Mouse (Mus musculus) hematopoietic multipotent progenitor cell, adult 10-12 weeks (in vitro differentiated cells): ENCODE results near the gene Tedc2. TPM values are rescaled to one million over a fixed set of nuclear protein-coding genes. Genes with fewer than 3 reads are reported as not detected.

ENCODE experiments used
- polyA plus RNA-seq: library from polyadenylated mRNA; stranded (reverse); fragments of >175 nt; gene quantifications from 2 replicates; pipeline ENCODE4 v1.2.3, GENCODE M21; 2012; ENCODE audit warnings: low replicate concordance

Gene Tedc2
- polyA plus RNA-seq: 10.9 and 11.9 TPM in 2 replicates

GRCm38 (mm10) chr17:24220435-24221411 lies at the start of gene Tedc2:
Gene Tedc2 (minus strand): TSS chr17:24220851.

DNA sequence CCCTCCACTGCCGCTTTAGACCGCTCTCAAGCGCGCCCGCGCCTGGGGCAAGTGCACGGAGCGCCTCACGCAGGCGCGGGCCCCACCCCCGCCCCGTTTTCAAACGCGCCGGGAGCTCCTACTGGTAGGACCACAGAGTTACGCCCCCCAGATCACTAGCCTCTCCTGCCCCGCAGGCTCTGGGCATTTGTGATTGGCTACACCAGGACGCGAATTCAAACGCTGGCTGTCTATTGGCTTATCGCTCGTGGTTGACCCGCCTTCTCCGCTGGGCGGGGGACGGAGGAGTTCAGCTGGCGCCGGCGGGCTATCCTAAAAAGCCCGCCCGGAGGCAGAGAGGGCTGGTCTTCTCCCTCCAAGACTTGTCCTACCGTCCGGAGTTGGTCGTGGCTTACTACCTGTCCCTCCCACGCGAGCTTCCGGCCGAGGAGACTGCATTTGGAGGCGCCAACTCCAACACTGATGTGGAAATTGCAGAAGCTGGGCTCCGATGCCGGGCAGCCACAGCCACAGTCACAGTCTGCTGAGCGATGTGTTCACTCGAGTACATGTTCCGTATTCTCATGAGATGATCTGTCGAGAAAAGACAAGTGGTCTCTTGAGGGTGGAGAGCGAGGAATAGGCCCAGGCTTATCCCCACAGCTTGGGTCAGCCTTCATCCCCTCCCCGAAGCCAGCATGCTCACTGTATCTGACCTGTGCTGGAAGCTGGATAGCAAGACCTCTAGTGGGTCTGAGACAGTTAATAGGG lies 30.8 kb upstream of the Tedc2 start, which contains the start of gene Ccnf:
TSS of gene Ccnf (minus strand) at position 165 of the 750 bp plus-strand sequence.

GRCm38 (mm10) chr17:24209043-24209915 lies 11.4 kb downstream of the Tedc2 start, which contains the start of gene Ntn3:
Gene Ntn3 (minus strand): TSS chr17:24209531.

DNA sequence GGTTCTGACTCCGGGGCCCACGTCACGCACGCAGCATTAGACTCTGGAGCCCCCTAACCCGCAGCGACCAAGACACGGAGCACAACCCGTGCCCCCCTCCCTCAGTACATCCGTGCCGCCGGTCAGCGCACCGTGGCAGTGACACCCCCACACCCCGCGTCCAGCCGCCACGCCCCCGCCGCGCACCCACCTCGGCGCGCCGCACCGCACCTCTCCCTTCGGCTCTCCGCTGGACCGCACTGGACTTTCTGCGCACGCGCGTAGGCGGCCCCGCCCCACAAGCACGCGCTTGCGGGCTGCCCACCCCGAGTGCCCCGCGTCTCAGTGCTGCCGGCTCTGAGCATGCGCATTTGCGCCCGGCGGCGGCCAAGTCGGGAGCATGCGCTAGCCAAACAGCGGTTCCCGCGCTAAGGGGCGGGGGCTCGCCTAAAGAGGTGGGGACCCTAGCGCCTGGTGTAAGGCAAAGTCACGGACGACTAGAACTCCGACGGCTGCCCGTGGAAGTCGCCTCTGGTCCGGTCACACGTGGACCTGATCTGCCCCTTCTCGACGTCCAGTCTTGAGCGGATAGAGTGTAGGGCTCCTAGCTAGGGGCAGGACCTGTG lies 15.3 kb downstream of the Tedc2 start, which contains the start of gene Tbc1d24:
TSS of gene Tbc1d24 (minus strand) at position 279 of the 605 bp plus-strand sequence.

GRCm38 (mm10) chr17:24169317-24170065 lies 51.2 kb downstream of the Tedc2 start, which contains the start of gene Atp6v0c:
Gene Atp6v0c (minus strand): TSS chr17:24169702.

Other genes with a start within 250 kb of the Tedc2 start
- gene Prss30, start 240.3 kb downstream of the Tedc2 start, polyA plus RNA-seq: 0.91 and 1.5 TPM in 2 replicates
- gene Prss22, start 222.8 kb downstream of the Tedc2 start, polyA plus RNA-seq: 0.17 TPM in 1 of 2 replicates, not detected in the other
- gene Prss27, start 182.7 kb downstream of the Tedc2 start, polyA plus RNA-seq: not detected in 2 replicates
- 10.8 and 27.4 TPM in 2 replicates for gene Kctd5, start 147.4 kb downstream of the Tedc2 start, polyA plus RNA-seq
- 24.5 and 115 TPM in 2 replicates for gene Pdpk1, start 69.9 kb downstream of the Tedc2 start, polyA plus RNA-seq
- 69.6 and 100.0 TPM in 2 replicates for gene Amdhd2, start 57.1 kb downstream of the Tedc2 start, polyA plus RNA-seq
- gene Atp6v0c, start 51.1 kb downstream of the Tedc2 start, polyA plus RNA-seq: 50.6 and 331 TPM in 2 replicates
- gene Tbc1d24, start 15.3 kb downstream of the Tedc2 start, polyA plus RNA-seq: 0.43 and 1.2 TPM in 2 replicates
- gene Ntn3, start 11.3 kb downstream of the Tedc2 start, polyA plus RNA-seq: 0.16 TPM in 1 of 2 replicates, not detected in the other
- gene Ccnf, start 30.6 kb upstream of the Tedc2 start, polyA plus RNA-seq: 7.7 and 18.3 TPM in 2 replicates
- gene Abca17, start 130.2 kb upstream of the Tedc2 start, polyA plus RNA-seq: not detected in 2 replicates
- gene Abca3, start 131.1 kb upstream of the Tedc2 start, polyA plus RNA-seq: 21.5 and 52.7 TPM in 2 replicates
- gene Rnps1, start 193.7 kb upstream of the Tedc2 start, polyA plus RNA-seq: 102 and 132 TPM in 2 replicates
- gene Eci1, start 205.8 kb upstream of the Tedc2 start, polyA plus RNA-seq: 29.8 and 42.0 TPM in 2 replicates
- 0.31 and 0.68 TPM in 2 replicates for gene Dnase1l2, start 222.3 kb upstream of the Tedc2 start, polyA plus RNA-seq
- 32.1 and 40.4 TPM in 2 replicates for gene E4f1, start 249.5 kb upstream of the Tedc2 start, polyA plus RNA-seq
- gene Pgp, start 249.5 kb upstream of the Tedc2 start, polyA plus RNA-seq: 27.9 and 34.1 TPM in 2 replicates